Mouse (Mus musculus): ENCODE results near the gene Uba2.

GRCm38 (mm10) chr7:34206331-34206730, 36.9 kb upstream of the Uba2 start:
- TF ChIP-seq CTCF (IDR thresholded peaks at IDR 0.05; ENCODE audit: extremely low read depth, insufficient read depth, insufficient read length, insufficient replicate concordance) (no peak), POLR2A (IDR thresholded peaks at IDR 0.05; ENCODE audit: low read depth, low read length) (no peak)
